ENCODE assay signal across 9 mouse cellular contexts in genomic region chr15:93397269-93397668, GRCm38 (mm10). TPM values are rescaled to one million over a fixed set of nuclear protein-coding genes. Genes with fewer than 3 reads are reported as not detected.
DNase-seq lines count a peak whose midpoint lies in the region; ATAC-seq and TF ChIP-seq lines count a peak whose summit lies in the region.
"Had no signal": no experiment of that assay in that cellular context is flagged by ENCODE, and none has a peak within 500 bp of the region (broad histone marks: within the 10 kb centered on the region; RNA-seq: fewer than 3 reads in every experiment).

No protein-coding gene starts in this region.

- peak overlapping the region; percentile 80 for H3K4me2 ChIP-seq in heart, embryonic 12.5 days
- peak overlapping the region; percentile 70 for H3K4me2 ChIP-seq in embryonic facial prominence, embryonic 15.5 days (replicated peaks)
- peak overlapping the region; percentile 78 for H3K4me2 ChIP-seq in liver, embryonic 11.5 days

- peak overlapping the region; percentile 89 for H3K9ac ChIP-seq in heart, embryonic 12.5 days
- peak overlapping the region; percentile 75 for H3K9ac ChIP-seq in embryonic facial prominence, embryonic 15.5 days
- peak overlapping the region; percentile 95 for H3K9ac ChIP-seq in liver, embryonic 11.5 days (ENCODE audit: low read depth, low read length)

- no peak for TF ChIP-seq CTCF in C2C12 (IDR thresholded peaks at IDR 0.05; ENCODE audit: control insufficient read depth, insufficient read depth, insufficient read length)

- DNase-seq in heart, postnatal 14 days = no peak
- no peak for DNase-seq in liver, embryonic 11.5 days (ENCODE audit: low spot score)
- DNase-seq in frontal cortex, postnatal 25 days (ENCODE audit: low spot score in 2 of 2) = no peak
- DNase-seq in ovary, postnatal 14 days (ENCODE audit: low spot score) = no peak
- DNase-seq in kidney, adult 18-20 months = no peak

- no peak for ATAC-seq in heart, embryonic 12.5 days (ENCODE audit: insufficient number of reproducible peaks, low FRiP score)
- no peak for ATAC-seq in embryonic facial prominence, embryonic 15.5 days (ENCODE audit: insufficient number of reproducible peaks, low FRiP score, low TSS enrichment, low read depth)
- no peak for ATAC-seq in liver, embryonic 11.5 days (replicated peaks; ENCODE audit: low FRiP score)

- intact Hi-C loops in heart, postnatal 14 days (cut with DNase I) = no loop called here

- H3K79me3 ChIP-seq in C2C12 (ENCODE audit: low read depth) = peaks cover 76% of the 10 kb centered on the region

- H3K36me3 ChIP-seq in heart, embryonic 12.5 days = peaks cover 25% of the 10 kb centered on the region
- peaks cover 59% of the 10 kb centered on the region for H3K36me3 ChIP-seq in C2C12 (ENCODE audit: control insufficient read depth, insufficient read depth)
- peaks cover 17% of the 10 kb centered on the region for H3K36me3 ChIP-seq in embryonic facial prominence, embryonic 15.5 days
- H3K36me3 ChIP-seq in liver, embryonic 11.5 days (ENCODE audit: control insufficient read depth, insufficient read depth, low read length) = peaks cover 8% of the 10 kb centered on the region

- H3K4me3 ChIP-seq in heart, embryonic 12.5 days = peak overlapping the region; percentile 85
- H3K4me3 ChIP-seq in C2C12 (ENCODE audit: insufficient read depth, poor library complexity, severe bottlenecking) = peak overlapping the region; percentile 97
- peak overlapping the region; percentile 92 for H3K4me3 ChIP-seq in embryonic facial prominence, embryonic 15.5 days (replicated peaks)
- peak overlapping the region; percentile 97 for H3K4me3 ChIP-seq in liver, embryonic 11.5 days (ENCODE audit: low read depth, low read length)

- peak overlapping the region; percentile 33 for H3ac ChIP-seq in C2C12 (ENCODE audit: control insufficient read depth, insufficient read length, low read depth)

- no peak overlapping the region for H3K27ac ChIP-seq in heart, embryonic 12.5 days (ENCODE audit: poor library complexity, severe bottlenecking)
- no peak overlapping the region for H3K27ac ChIP-seq in embryonic facial prominence, embryonic 15.5 days (replicated peaks)
- no peak overlapping the region for H3K27ac ChIP-seq in liver, embryonic 11.5 days (ENCODE audit: low read depth, low read length)

- WGBS in heart, embryonic 12.5 days = 2% methylated on average over 11 of the region's 11 CpGs
- whole genome bisulfite sequencing in embryonic facial prominence, embryonic 15.5 days = 1% methylated on average over 11 of the region's 11 CpGs
- WGBS in liver, embryonic 11.5 days = 2% methylated on average over 11 of the region's 11 CpGs

- peaks cover 100% of the 10 kb centered on the region for H3K79me2 ChIP-seq in C2C12 (ENCODE audit: control insufficient read depth, insufficient read depth)

- H3K4me1 ChIP-seq in heart, embryonic 12.5 days (replicated peaks) = peaks cover 31% of the 10 kb centered on the region
- peaks cover 26% of the 10 kb centered on the region for H3K4me1 ChIP-seq in embryonic facial prominence, embryonic 15.5 days
- H3K4me1 ChIP-seq in liver, embryonic 11.5 days (replicated peaks; ENCODE audit: control insufficient read depth, insufficient read depth, low read length) = peaks cover 28% of the 10 kb centered on the region

- H3K27me3 ChIP-seq in heart, embryonic 12.5 days (replicated peaks) = no peaks in the 10 kb centered on the region
- no peaks in the 10 kb centered on the region for H3K27me3 ChIP-seq in C2C12 (ENCODE audit: control insufficient read depth, insufficient read depth, insufficient read length)
- H3K27me3 ChIP-seq in embryonic facial prominence, embryonic 15.5 days = no peaks in the 10 kb centered on the region
- no peaks in the 10 kb centered on the region for H3K27me3 ChIP-seq in liver, embryonic 11.5 days (replicated peaks; ENCODE audit: control insufficient read depth, insufficient read depth, low read length)
- H3K27me3 ChIP-seq: Patski had no signal

- H3K9me3 ChIP-seq in heart, embryonic 12.5 days (replicated peaks) = no peaks in the 10 kb centered on the region
- no peaks in the 10 kb centered on the region for H3K9me3 ChIP-seq in embryonic facial prominence, embryonic 15.5 days (replicated peaks)
- no peaks in the 10 kb centered on the region for H3K9me3 ChIP-seq in liver, embryonic 11.5 days (ENCODE audit: control insufficient read depth, low read length)

TF ChIP-seq in C2C12, 6 proteins besides CTCF, POLR2A, EP300 and RAD21:
- no peak for TF ChIP-seq FOSL1 (IDR thresholded peaks at IDR 0.05; ENCODE audit: insufficient read depth, low read length, poor library complexity, severe bottlenecking)

RNA-seq across cellular contexts. Expression of gene Zcrb1, which starts 0.9 kb away (rescaled TPM):
- 124 and 135 TPM in 2 replicates for polyA plus RNA-seq in heart, embryonic 12.5 days (2016; fragmentation: Nextera tagmentation; extraction: Ambion mirVana)
- total RNA-seq in heart, postnatal 14 days (2021) = 10 to 100 TPM; 69.5 to 72.8 TPM
- polyA plus RNA-seq in C2C12 (2012; fragmentation: generic; extraction: Trizol) = 95.4 TPM
- 127 TPM in 2 replicates for polyA plus RNA-seq in embryonic facial prominence, embryonic 15.5 days (2015; fragmentation: Nextera tagmentation; extraction: Ambion mirVana)
- polyA plus RNA-seq in liver, embryonic 11.5 days (2014; fragmentation: Nextera tagmentation; extraction: Ambion mirVana) = 125 and 137 TPM in 2 replicates

RNA-seq across cellular contexts. Expression of gene Pphln1, which starts 0.9 kb away (rescaled TPM):
- 52.1 TPM in 2 replicates for polyA plus RNA-seq in heart, embryonic 12.5 days (2016; fragmentation: Nextera tagmentation; extraction: Ambion mirVana)
- total RNA-seq in heart, postnatal 14 days (2021) = 10 to 100 TPM; 20.3 to 21.6 TPM
- polyA plus RNA-seq in C2C12 (2012; fragmentation: generic; extraction: Trizol) = 28.2 TPM
- 45.3 and 50.0 TPM in 2 replicates for polyA plus RNA-seq in embryonic facial prominence, embryonic 15.5 days (2015; fragmentation: Nextera tagmentation; extraction: Ambion mirVana)
- polyA plus RNA-seq in liver, embryonic 11.5 days (2014; fragmentation: Nextera tagmentation; extraction: Ambion mirVana) = 51.3 and 52.7 TPM in 2 replicates
